Mouse (Mus musculus) limb, embryonic 15.5 days (tissue): ENCODE results near the gene Spata31d1b. TPM values are rescaled to one million over a fixed set of nuclear protein-coding genes. Genes with fewer than 3 reads are reported as not detected.

Experiments
- ATAC-seq: fragments of 200-750 bp; cut with Nextera tagmentation; 2 replicates; pipeline ENCODE4 v1.8.0; 2017; ENCODE audit warnings: low read depth, moderate TSS enrichment; ENCODE audit not compliant: insufficient number of reproducible peaks, low FRiP score, low TSS enrichment
- H3K27ac ChIP-seq: fragments of 300-500 bp; sonication (generic); 2 replicates; pipeline ENCODE4 v1.5.1; 2015; ENCODE audit warnings: moderate library complexity, mild to moderate bottlenecking, inconsistent platforms
- H3K27me3 ChIP-seq: fragments of 300-500 bp; sonication (generic); 2 replicates; pipeline ENCODE4 v1.6.1; 2015; ENCODE audit warnings: inconsistent platforms
- H3K36me3 ChIP-seq: fragments of 300-500 bp; sonication (generic); 2 replicates; pipeline ENCODE4 v1.6.1; 2015; ENCODE audit warnings: inconsistent platforms
- H3K4me1 ChIP-seq: fragments of 300-500 bp; sonication (generic); 2 replicates; pipeline ENCODE4 v1.6.1; 2015; ENCODE audit warnings: inconsistent platforms
- H3K4me2 ChIP-seq: fragments of 300-500 bp; sonication (generic); 2 replicates; pipeline ENCODE4 v1.6.1; 2015; ENCODE audit warnings: mild to moderate bottlenecking, inconsistent platforms
- H3K4me3 ChIP-seq: fragments of 300-500 bp; sonication (generic); 2 replicates; pipeline ENCODE4 v1.5.1; 2015; ENCODE audit warnings: mild to moderate bottlenecking, inconsistent platforms
- H3K9ac ChIP-seq: fragments of 300-500 bp; sonication (generic); 2 replicates; pipeline ENCODE4 v1.6.1; 2015; ENCODE audit warnings: inconsistent platforms
- H3K9me3 ChIP-seq: fragments of 300-500 bp; sonication (generic); 2 replicates; pipeline ENCODE4 v1.6.1; 2016; ENCODE audit warnings: inconsistent platforms
- WGBS: fragments of 180-500 bp; shearing (Covaris S2); methylation state at CpG from one replicate; pipeline ENCODE4 v1.1.7; 2015; 5-methylcytosine and 5-hydroxymethylcytosine counted together
- polyA plus RNA-seq: library from polyadenylated mRNA; unstranded; fragments of >200 nt; fragmentation: Nextera tagmentation; extraction: Ambion mirVana; gene quantifications from 2 replicates; pipeline ENCODE4 v1.2.1, GENCODE M21; 2015

Gene Spata31d1b
- polyA plus RNA-seq, 1 experiment from 2014 or later = not detected

DNA sequence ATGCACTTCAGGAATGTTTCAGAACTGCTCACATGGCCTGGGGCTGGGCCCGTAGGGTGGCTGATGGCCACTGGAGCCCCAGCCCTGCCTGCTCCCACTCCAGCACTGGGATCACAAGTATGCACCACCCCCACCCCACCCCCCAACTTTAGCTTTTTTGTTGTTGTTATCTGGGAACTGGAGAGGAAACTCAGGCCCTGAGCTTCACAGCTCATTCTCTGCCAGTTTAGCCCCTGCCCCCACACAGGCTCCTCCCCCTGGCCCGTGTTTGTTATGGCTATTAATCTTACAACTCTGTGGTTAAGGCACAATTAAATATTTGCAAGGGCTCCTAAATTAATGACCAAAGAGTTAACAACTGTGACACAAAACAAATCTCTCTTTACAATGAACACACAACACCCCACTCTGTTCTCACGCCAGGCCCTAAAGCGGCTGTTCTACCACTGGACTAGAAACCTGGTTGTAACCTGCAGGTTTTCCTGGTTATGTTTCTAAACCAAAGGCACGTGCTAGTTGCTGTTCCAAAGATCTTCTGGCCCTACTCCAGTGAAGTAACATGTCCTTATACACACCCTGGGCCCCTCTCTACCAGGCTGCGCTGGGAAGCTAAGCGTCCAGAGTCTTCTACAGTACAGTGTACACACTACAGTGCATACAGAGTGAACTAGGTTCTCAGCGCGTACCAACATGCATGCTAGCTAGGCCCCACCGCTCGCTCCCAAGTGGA is 54.9 kb downstream of the Spata31d1b start:
- Histone ChIP-seq H3K9me3 (no peaks in the 10 kb centered on the region), H3K4me1 (peaks cover 44% of the 10 kb centered on the region), H3K4me2 (no peak overlapping the region), H3K9ac (no peak overlapping the region), H3K36me3 (peaks cover 17% of the 10 kb centered on the region), H3K4me3 (no peak overlapping the region), H3K27me3 (no peaks in the 10 kb centered on the region), H3K27ac (peak overlapping the region; percentile 30)
- no peak for ATAC-seq
- WGBS = 58% methylated on average over 11 of the region's 11 CpGs

DNA sequence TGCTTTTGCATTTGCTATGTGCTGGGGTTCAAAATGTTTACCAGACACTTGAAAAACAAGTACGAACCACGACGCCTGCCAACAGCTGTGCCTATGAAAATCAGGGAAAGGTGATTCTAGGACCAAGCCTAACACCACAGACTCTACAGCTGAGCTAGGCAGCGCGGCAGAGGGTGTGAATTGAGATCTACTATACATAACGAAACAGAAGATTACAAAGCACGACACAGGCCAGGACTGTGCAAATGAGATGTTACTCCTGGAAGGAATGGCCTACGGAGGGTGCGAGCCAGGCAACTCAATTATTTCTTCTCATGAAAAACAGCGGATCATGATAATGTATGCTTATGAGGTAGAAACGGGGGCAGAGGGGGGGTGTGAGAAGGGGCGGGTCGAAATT is 56.4 kb downstream of the Spata31d1b start:
- Histone ChIP-seq H3K4me2 (peak overlapping the region; percentile 72), H3K27ac (0 out of 2 replicates have a peak overlapping the region, but pooled peaks have one; percentile 99), H3K9ac (no peak overlapping the region), H3K9me3 (no peaks in the 10 kb centered on the region), H3K4me3 (peak overlapping the region; percentile 60), H3K36me3 (peaks cover 20% of the 10 kb centered on the region), H3K27me3 (no peaks in the 10 kb centered on the region), H3K4me1 (peaks cover 44% of the 10 kb centered on the region)
- ATAC-seq = no peak
- 26% methylated on average over 13 of the region's 13 CpGs for WGBS

Other genes starting within 250 kb of the Spata31d1b start
- 9.3 and 12.2 TPM in 2 replicates for gene Agtpbp1, start 127.1 kb upstream of the Spata31d1b start, polyA plus RNA-seq
- 74.2 and 80.9 TPM in 2 replicates for gene Naa35, start 127.0 kb upstream of the Spata31d1b start, polyA plus RNA-seq
- gene Golm1, start 36.5 kb upstream of the Spata31d1b start, polyA plus RNA-seq = 38.8 and 39.4 TPM in 2 replicates
- gene 4921517D22Rik, start 18.2 kb upstream of the Spata31d1b start, polyA plus RNA-seq = not detected in 2 replicates
- gene Spata31d1a, start 2.0 kb upstream of the Spata31d1b start, polyA plus RNA-seq = not detected in 2 replicates
- gene Spata31d1d, start 19.5 kb downstream of the Spata31d1b start, polyA plus RNA-seq = not detected in 2 replicates
- not detected in 2 replicates for gene 1700014D04Rik, start 34.5 kb downstream of the Spata31d1b start, polyA plus RNA-seq
- 111 and 132 TPM in 2 replicates for gene Isca1, start 57.5 kb downstream of the Spata31d1b start, polyA plus RNA-seq
- not detected in 2 replicates for gene Gm49354, start 70.0 kb downstream of the Spata31d1b start, polyA plus RNA-seq
- 50.4 and 57.1 TPM in 2 replicates for gene Tut7, start 110.9 kb downstream of the Spata31d1b start, polyA plus RNA-seq